Mouse (Mus musculus): ENCODE data around the gene Jag2. TPM values are rescaled to one million over a fixed set of nuclear protein-coding genes. Genes with fewer than 3 reads are reported as not detected.
A peak's percentile ranks its signal among the peaks of the same experiment; 100 is the strongest.

The Jag2 gene
- total RNA-seq, 1 experiment: 54.1 TPM

DNA sequence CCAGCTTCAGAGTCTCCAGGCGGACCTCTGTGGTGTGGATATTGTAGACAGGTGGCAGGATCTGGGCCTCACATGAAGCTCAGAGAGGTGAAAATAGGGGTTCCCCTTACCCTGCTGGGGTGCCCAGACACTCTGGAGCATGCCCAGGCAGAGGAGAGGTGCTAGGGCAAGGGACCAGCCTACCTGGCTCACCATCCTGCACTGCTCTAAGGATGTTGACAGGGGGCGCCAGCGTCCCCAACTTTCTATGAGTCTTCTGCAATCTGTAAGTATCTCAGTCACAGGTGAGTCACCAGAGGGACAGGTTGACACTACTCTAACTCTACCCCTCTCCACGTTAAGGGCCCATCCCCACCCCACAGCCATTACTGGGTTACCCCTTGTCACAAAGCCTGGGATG, 17.7 kb upstream of the Jag2 start:
- no peak for DNase-seq (ENCODE audit: low read depth, low spot score)
- H3K9me3 ChIP-seq (ENCODE audit: control insufficient read depth, insufficient read depth, low read depth, low read length): no peaks in the 10 kb centered on the region
- H3K27ac ChIP-seq (ENCODE audit: insufficient read depth, low read depth, low read length, poor library complexity, severe bottlenecking): no peak overlapping the region
- H3K9ac ChIP-seq (ENCODE audit: insufficient read depth, low read depth, low read length, poor library complexity, severe bottlenecking): no peak overlapping the region
- H3K36me3 ChIP-seq (ENCODE audit: control insufficient read depth, insufficient read depth, low read length, poor library complexity, severe bottlenecking): no peaks in the 10 kb centered on the region
- TF ChIP-seq HCFC1 (IDR thresholded peaks at IDR 0.05; ENCODE audit: borderline replicate concordance, insufficient read depth, low read length): no peak
- TF ChIP-seq CHD2 (IDR thresholded peaks at IDR 0.05; ENCODE audit: low read depth, low read length): no peak
- no peak for TF ChIP-seq MAFK (IDR thresholded peaks at IDR 0.05; ENCODE audit: insufficient read depth, low read depth, low read length)
- no peak for TF ChIP-seq ZC3H11A (IDR thresholded peaks at IDR 0.05; ENCODE audit: borderline replicate concordance, low read depth, low read length)
- no peak for TF ChIP-seq ZNF384 (IDR thresholded peaks at IDR 0.05; ENCODE audit: low read depth, low read length)
- in situ Hi-C loops (cut with MboI; ENCODE audit: low sequenced_read_pairs in 2 of 2, unreplicated experiment in 2 of 2): no loop called here
- peak overlapping the region in 1 of 2 experiments; percentile 19; a peak in 1 of 4 replicates for H3K4me3 ChIP-seq (ENCODE audit: insufficient read depth in 1 of 2, low read depth in 1 of 2, low read length in 2 of 2, poor library complexity in 1 of 2, severe bottlenecking in 1 of 2)
- peaks cover 3 to 16% of the 10 kb centered on the region in 2 experiments; a peak in 3 of 4 replicates for H3K4me1 ChIP-seq (ENCODE audit: control insufficient read depth in 2 of 2, insufficient read depth in 2 of 2, low read length in 2 of 2, poor library complexity in 1 of 2)

DNA sequence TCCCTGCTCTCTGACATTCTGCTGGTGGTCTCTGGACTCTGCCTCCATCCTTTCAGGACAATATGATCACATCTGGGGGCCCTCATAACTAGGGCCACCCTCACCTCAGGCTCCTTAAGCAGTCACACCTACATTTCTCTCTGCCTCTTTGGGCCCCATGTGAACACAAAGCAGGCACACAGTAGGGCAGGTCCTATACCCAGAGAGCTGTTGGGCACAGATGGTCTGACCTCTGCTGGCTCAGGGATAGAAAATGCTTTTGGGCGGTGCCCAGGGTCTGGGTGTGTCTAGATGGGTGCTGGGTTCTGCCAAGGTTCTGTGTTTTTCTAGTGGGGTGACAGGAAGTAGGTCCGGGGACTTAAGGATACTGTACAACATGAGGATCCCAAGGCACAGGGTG, 14.1 kb upstream of the Jag2 start:
- H3K4me3 ChIP-seq (ENCODE audit: insufficient read depth in 1 of 2, low read depth in 1 of 2, low read length in 2 of 2, poor library complexity in 1 of 2, severe bottlenecking in 1 of 2): no peak overlapping the region
- H3K4me1 ChIP-seq (ENCODE audit: control insufficient read depth in 2 of 2, insufficient read depth in 2 of 2, low read length in 2 of 2, poor library complexity in 1 of 2): peaks cover 5 to 24% of the 10 kb centered on the region in 2 experiments; a peak in 2 of 4 replicates
- in situ Hi-C loops (cut with MboI; ENCODE audit: low sequenced_read_pairs in 2 of 2, unreplicated experiment in 2 of 2): no loop called here
- no peak overlapping the region for H3K9ac ChIP-seq (ENCODE audit: insufficient read depth, low read depth, low read length, poor library complexity, severe bottlenecking)
- DNase-seq (ENCODE audit: low read depth, low spot score): no peak
- H3K27ac ChIP-seq (ENCODE audit: insufficient read depth, low read depth, low read length, poor library complexity, severe bottlenecking): no peak overlapping the region
- no peak for TF ChIP-seq ZNF384 (IDR thresholded peaks at IDR 0.05; ENCODE audit: low read depth, low read length)
- no peak for TF ChIP-seq HCFC1 (IDR thresholded peaks at IDR 0.05; ENCODE audit: borderline replicate concordance, insufficient read depth, low read length)
- TF ChIP-seq MAFK (IDR thresholded peaks at IDR 0.05; ENCODE audit: insufficient read depth, low read depth, low read length): no peak
- no peak for TF ChIP-seq CHD2 (IDR thresholded peaks at IDR 0.05; ENCODE audit: low read depth, low read length)
- no peak for TF ChIP-seq ZC3H11A (IDR thresholded peaks at IDR 0.05; ENCODE audit: borderline replicate concordance, low read depth, low read length)
- no peaks in the 10 kb centered on the region for H3K9me3 ChIP-seq (ENCODE audit: control insufficient read depth, insufficient read depth, low read depth, low read length)
- H3K36me3 ChIP-seq (ENCODE audit: control insufficient read depth, insufficient read depth, low read length, poor library complexity, severe bottlenecking): no peaks in the 10 kb centered on the region

DNA sequence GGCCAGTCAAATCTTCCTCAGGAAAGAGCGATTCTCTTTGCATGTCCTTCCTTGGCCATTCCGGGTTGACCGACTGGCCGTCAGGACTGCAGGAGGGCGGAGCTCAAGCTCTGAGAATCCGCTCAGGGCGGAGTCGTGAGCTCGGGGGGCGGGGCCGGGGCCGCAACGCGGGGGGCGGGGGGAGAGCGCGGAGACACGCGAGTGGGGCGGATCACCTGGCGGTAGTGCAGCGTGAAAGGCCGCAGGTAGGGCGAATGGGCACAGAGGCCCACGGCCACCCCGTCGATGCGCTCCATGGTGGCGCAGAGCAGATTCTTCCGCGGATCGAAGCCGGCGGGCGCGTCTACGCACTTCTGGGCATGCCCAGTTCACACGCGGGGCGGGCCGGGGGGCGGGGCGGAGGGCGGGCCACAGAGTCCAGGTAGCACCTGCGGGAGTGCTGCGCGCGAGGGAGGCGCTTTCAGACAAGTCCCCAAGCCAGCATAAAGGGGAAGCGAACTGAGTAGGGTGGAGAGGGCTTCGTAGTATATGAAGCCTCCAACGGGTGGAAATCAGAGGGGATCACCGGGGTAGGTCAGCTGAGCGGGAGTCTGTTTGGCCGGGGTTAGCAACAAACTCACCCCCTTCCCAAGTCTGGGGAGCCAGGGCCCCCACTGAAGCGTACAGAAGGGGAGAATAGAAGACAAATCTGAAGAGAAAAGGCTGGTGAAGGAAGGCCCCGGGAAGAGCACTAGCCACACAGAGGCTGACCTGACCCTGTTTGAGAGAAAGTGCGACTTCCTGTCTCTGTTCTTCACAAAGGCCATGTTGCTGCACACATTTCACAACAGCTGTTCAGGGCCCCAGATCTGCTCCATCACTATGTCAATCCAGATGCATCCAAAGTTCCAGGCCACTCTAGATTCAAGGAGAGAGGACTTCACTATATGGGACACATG, 12.5 kb upstream of the Jag2 start, which contains the start of gene Nudt14:
Gene Nudt14, minus strand, starts transcription at position 349 of the 938 bp plus-strand sequence.
- no peak for DNase-seq (ENCODE audit: low read depth, low spot score)
- H3K27ac ChIP-seq (ENCODE audit: insufficient read depth, low read depth, low read length, poor library complexity, severe bottlenecking): no peak within 1 kb of the TSS; the same call in 1 of the 2 replicates
- peak within 1 kb of the TSS; percentile 95 for H3K9ac ChIP-seq (ENCODE audit: insufficient read depth, low read depth, low read length, poor library complexity, severe bottlenecking)
- H3K4me1 ChIP-seq (ENCODE audit: control insufficient read depth in 2 of 2, insufficient read depth in 2 of 2, low read length in 2 of 2, poor library complexity in 1 of 2): peaks cover 5 to 16% of the 10 kb centered on the region in 2 experiments; a peak in 2 of 4 replicates
- no peaks in the 10 kb centered on the region for H3K36me3 ChIP-seq (ENCODE audit: control insufficient read depth, insufficient read depth, low read length, poor library complexity, severe bottlenecking)
- TF ChIP-seq MAFK (IDR thresholded peaks at IDR 0.05; ENCODE audit: insufficient read depth, low read depth, low read length) (no peak), ZC3H11A (IDR thresholded peaks at IDR 0.05; ENCODE audit: borderline replicate concordance, low read depth, low read length) (no peak), ZNF384 (IDR thresholded peaks at IDR 0.05; ENCODE audit: low read depth, low read length) (no peak), HCFC1 (IDR thresholded peaks at IDR 0.05; ENCODE audit: borderline replicate concordance, insufficient read depth, low read length) (no peak), CHD2 (IDR thresholded peaks at IDR 0.05; ENCODE audit: low read depth, low read length) (no peak)
- peak within 1 kb of the TSS; percentile 93 to 96 for H3K4me3 ChIP-seq (ENCODE audit: insufficient read depth in 1 of 2, low read depth in 1 of 2, low read length in 2 of 2, poor library complexity in 1 of 2, severe bottlenecking in 1 of 2)
- no peaks in the 10 kb centered on the region for H3K9me3 ChIP-seq (ENCODE audit: control insufficient read depth, insufficient read depth, low read depth, low read length)
- in situ Hi-C loops (cut with MboI; ENCODE audit: low sequenced_read_pairs in 2 of 2, unreplicated experiment in 2 of 2): no loop called here

GRCm38 (mm10) chr12:112941156-112941775, 11.7 kb upstream of the Jag2 start:
- TF ChIP-seq ZNF384 (IDR thresholded peaks at IDR 0.05; ENCODE audit: low read depth, low read length): no peak
- TF ChIP-seq CHD2 (IDR thresholded peaks at IDR 0.05; ENCODE audit: low read depth, low read length): no peak
- TF ChIP-seq MAFK (IDR thresholded peaks at IDR 0.05; ENCODE audit: insufficient read depth, low read depth, low read length): no peak
- no peak for TF ChIP-seq HCFC1 (IDR thresholded peaks at IDR 0.05; ENCODE audit: borderline replicate concordance, insufficient read depth, low read length)
- no peak for TF ChIP-seq ZC3H11A (IDR thresholded peaks at IDR 0.05; ENCODE audit: borderline replicate concordance, low read depth, low read length)
- Histone ChIP-seq H3K36me3 (ENCODE audit: control insufficient read depth, insufficient read depth, low read length, poor library complexity, severe bottlenecking) (no peaks in the 10 kb centered on the region), H3K27ac (ENCODE audit: insufficient read depth, low read depth, low read length, poor library complexity, severe bottlenecking) (no peak overlapping the region), H3K9me3 (ENCODE audit: control insufficient read depth, insufficient read depth, low read depth, low read length) (no peaks in the 10 kb centered on the region), H3K4me3 (ENCODE audit: insufficient read depth in 1 of 2, low read depth in 1 of 2, low read length in 2 of 2, poor library complexity in 1 of 2, severe bottlenecking in 1 of 2) (peak overlapping the region; percentile 93 to 96), H3K4me1 (ENCODE audit: control insufficient read depth in 2 of 2, insufficient read depth in 2 of 2, low read length in 2 of 2, poor library complexity in 1 of 2) (peaks cover 4 to 10% of the 10 kb centered on the region in 2 experiments; a peak in 1 of 4 replicates), H3K9ac (ENCODE audit: insufficient read depth, low read depth, low read length, poor library complexity, severe bottlenecking) (no peak overlapping the region)
- no peak for DNase-seq (ENCODE audit: low read depth, low spot score)
- in situ Hi-C loops (cut with MboI; ENCODE audit: low sequenced_read_pairs in 2 of 2, unreplicated experiment in 2 of 2): no loop called here

Data from ES-E14 (cell line).